Mouse (Mus musculus): ENCODE data around the gene Gm13272. TPM values are rescaled to one million over a fixed set of nuclear protein-coding genes. Genes with fewer than 3 reads are reported as not detected.
"Not testable (repeated sequence)": the region's sequence is repeated elsewhere in the genome, so short reads cannot be mapped to it uniquely, and the experiment has no call there.

Gm13272 gene
- polyA plus RNA-seq, 1 experiment: not detected

- Histone ChIP-seq H3K4me3 (ENCODE audit: insufficient read depth, low read depth, low read length) (no peak within 1 kb of the TSS), H3K27ac (ENCODE audit: insufficient read depth, low read depth, low read length) (no peak within 1 kb of the TSS), H3K27me3 (replicated peaks; ENCODE audit: control insufficient read depth, insufficient read depth, low read length) (no peaks in the 10 kb centered on the region), H3K4me1 (ENCODE audit: control insufficient read depth, insufficient read depth, low read length) (no peaks in the 10 kb centered on the region), H3K36me3 (ENCODE audit: control insufficient read depth, insufficient read depth, low read length) (no peaks in the 10 kb centered on the region)
- 57% methylated on average over 3 of the region's 3 CpGs for WGBS
- DNase-seq: no peak
- TF ChIP-seq CTCF (conservative IDR thresholded peaks at IDR 0.05; ENCODE audit: insufficient read depth, insufficient read length, low read depth, low read length): no peak
- no peak for TF ChIP-seq POLR2A (IDR thresholded peaks at IDR 0.05; ENCODE audit: low read depth, low read length)
Observed at GRCm38 (mm10) chr4:88815928-88816327, 36.3 kb downstream of the Gm13272 start, which contains the start of gene Ifna7. Gene Ifna7, plus strand, starts transcription at chr4:88816228.

DNA sequence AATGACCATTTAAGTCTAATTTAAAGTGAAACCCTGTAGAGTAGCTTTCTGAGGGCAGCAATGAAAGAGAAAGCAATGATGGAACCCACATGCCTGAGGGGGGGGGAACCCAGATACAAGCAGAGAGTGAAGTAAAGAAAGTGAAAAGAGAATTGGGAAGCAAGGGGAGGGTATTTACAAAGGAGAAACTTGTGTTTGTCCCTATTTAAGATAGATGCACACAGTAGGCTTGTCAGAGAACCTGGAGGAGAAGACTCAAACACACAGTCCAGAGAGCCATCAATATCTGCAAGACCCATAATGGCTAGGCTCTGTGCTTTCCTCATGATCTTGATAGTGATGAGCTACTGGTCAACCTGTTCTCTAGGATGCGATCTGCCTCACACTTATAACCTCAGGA, 40.0 kb downstream of the Gm13272 start, which contains the start of gene Ifna11:
TSS of gene Ifna11 (plus strand) at position 301 of the 400 bp plus-strand sequence.
- TF ChIP-seq CTCF (conservative IDR thresholded peaks at IDR 0.05; ENCODE audit: insufficient read depth, insufficient read length, low read depth, low read length) (no peak), POLR2A (IDR thresholded peaks at IDR 0.05; ENCODE audit: low read depth, low read length) (no peak)
- no peak within 1 kb of the TSS for H3K27ac ChIP-seq (ENCODE audit: insufficient read depth, low read depth, low read length)
- WGBS: 76% methylated on average over 1 of the region's 1 CpGs
- no peak for DNase-seq
- no peaks in the 10 kb centered on the region for H3K4me1 ChIP-seq (ENCODE audit: control insufficient read depth, insufficient read depth, low read length)
- no peaks in the 10 kb centered on the region for H3K27me3 ChIP-seq (replicated peaks; ENCODE audit: control insufficient read depth, insufficient read depth, low read length)
- H3K36me3 ChIP-seq (ENCODE audit: control insufficient read depth, insufficient read depth, low read length): no peaks in the 10 kb centered on the region
- no peak within 1 kb of the TSS for H3K4me3 ChIP-seq (ENCODE audit: insufficient read depth, low read depth, low read length)

- no peak overlapping the region for H3K27ac ChIP-seq (ENCODE audit: insufficient read depth, low read depth, low read length)
- WGBS: 26% methylated on average over 4 of the region's 4 CpGs
Observed at GRCm38 (mm10) chr4:88822995-88823394, 43.3 kb downstream of the Gm13272 start.

DNA sequence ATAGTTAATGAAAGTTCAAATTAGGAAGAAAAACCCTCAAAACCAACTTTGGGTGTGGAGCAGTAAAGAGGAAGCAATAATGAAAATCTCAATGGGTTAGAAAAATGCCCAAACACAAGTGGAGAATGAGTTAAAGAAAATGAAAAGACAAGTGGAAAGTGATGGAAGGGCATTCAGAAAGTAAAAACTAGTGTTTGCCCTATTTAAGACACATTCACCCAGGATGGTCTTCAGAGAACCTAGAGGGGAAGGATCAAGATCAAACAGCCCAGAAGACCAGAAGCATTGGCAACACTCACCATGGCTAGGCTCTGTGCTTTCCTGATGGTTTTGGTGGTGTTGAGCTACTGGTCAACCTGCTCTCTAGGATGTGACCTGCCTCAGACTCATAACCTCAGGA, 47.5 kb downstream of the Gm13272 start, which contains the start of gene Ifna6:
TSS of gene Ifna6 (plus strand) at position 301 of the 400 bp plus-strand sequence.
- H3K36me3 ChIP-seq (ENCODE audit: control insufficient read depth, insufficient read depth, low read length); H3K4me3 ChIP-seq (ENCODE audit: insufficient read depth, low read depth, low read length); DNase-seq; H3K27ac ChIP-seq (ENCODE audit: insufficient read depth, low read depth, low read length); H3K27me3 ChIP-seq (replicated peaks; ENCODE audit: control insufficient read depth, insufficient read depth, low read length); H3K4me1 ChIP-seq (ENCODE audit: control insufficient read depth, insufficient read depth, low read length): not testable (repeated sequence)

More at GRCm38 (mm10) chr4:88822995-88823394, 43.3 kb downstream of the Gm13272 start:
- DNase-seq: peak; percentile 9
- TF ChIP-seq POLR2A (IDR thresholded peaks at IDR 0.05; ENCODE audit: low read depth, low read length) (no peak), CTCF (conservative IDR thresholded peaks at IDR 0.05; ENCODE audit: insufficient read depth, insufficient read length, low read depth, low read length) (no peak)
- H3K4me3 ChIP-seq (ENCODE audit: insufficient read depth, low read depth, low read length): no peak overlapping the region
- H3K36me3 ChIP-seq (ENCODE audit: control insufficient read depth, insufficient read depth, low read length): no peaks in the 10 kb centered on the region
- no peaks in the 10 kb centered on the region for H3K4me1 ChIP-seq (ENCODE audit: control insufficient read depth, insufficient read depth, low read length)
- H3K27me3 ChIP-seq (replicated peaks; ENCODE audit: control insufficient read depth, insufficient read depth, low read length): no peaks in the 10 kb centered on the region

Other genes starting within 250 kb of the Gm13272 start
- not detected in 2 replicates for gene Ifna15, start 221.6 kb upstream of the Gm13272 start, polyA plus RNA-seq (2012; rRNA removed)
- not detected in 2 replicates for gene Ifna14, start 208.1 kb upstream of the Gm13272 start, polyA plus RNA-seq (2012; rRNA removed)
- gene Ifna9, start 187.5 kb upstream of the Gm13272 start, polyA plus RNA-seq (2012; rRNA removed): not detected in 2 replicates
- gene Ifna12, start 176.5 kb upstream of the Gm13272 start, polyA plus RNA-seq (2012; rRNA removed): not detected in 2 replicates
- not detected in 2 replicates for gene C87499, start 145.4 kb upstream of the Gm13272 start, polyA plus RNA-seq (2012; rRNA removed)
- gene Ifna13, start 135.4 kb upstream of the Gm13272 start, polyA plus RNA-seq (2012; rRNA removed): not detected in 2 replicates
- gene Ifna16, start 102.9 kb upstream of the Gm13272 start, polyA plus RNA-seq (2012; rRNA removed): not detected in 2 replicates
- not detected in 2 replicates for gene Ifna2, start 95.9 kb upstream of the Gm13272 start, polyA plus RNA-seq (2012; rRNA removed)
- not detected in 2 replicates for gene Ifnab, start 88.5 kb upstream of the Gm13272 start, polyA plus RNA-seq (2012; rRNA removed)
- 0.26 and 0.34 TPM in 2 replicates for gene Gm26566, start 58.0 kb upstream of the Gm13272 start, polyA plus RNA-seq (2012; rRNA removed)
- 18.1 and 19.2 TPM in 2 replicates for gene Klhl9, start 57.4 kb upstream of the Gm13272 start, polyA plus RNA-seq (2012; rRNA removed)
- not detected in 2 replicates for gene Gm13271, start 25.0 kb upstream of the Gm13272 start, polyA plus RNA-seq (2012; rRNA removed)
- gene Gm13283, start 19.7 kb upstream of the Gm13272 start, polyA plus RNA-seq (2012; rRNA removed): 0.10 TPM in 1 of 2 replicates, not detected in the other
- not detected in 2 replicates for gene Gm13290, start 6.0 kb upstream of the Gm13272 start, polyA plus RNA-seq (2012; rRNA removed)
- not detected in 2 replicates for gene Gm13289, start 2.9 kb upstream of the Gm13272 start, polyA plus RNA-seq (2012; rRNA removed)
- gene Ifnz, start 2.3 kb downstream of the Gm13272 start, polyA plus RNA-seq (2012; rRNA removed): 0.08 TPM in 1 of 2 replicates, not detected in the other
- not detected in 2 replicates for gene Gm13276, start 5.9 kb downstream of the Gm13272 start, polyA plus RNA-seq (2012; rRNA removed)
- gene Gm13277, start 8.8 kb downstream of the Gm13272 start, polyA plus RNA-seq (2012; rRNA removed): not detected in 2 replicates
- gene Gm13278, start 11.7 kb downstream of the Gm13272 start, polyA plus RNA-seq (2012; rRNA removed): not detected in 2 replicates
- gene Gm13275, start 14.6 kb downstream of the Gm13272 start, polyA plus RNA-seq (2012; rRNA removed): not detected in 2 replicates
- gene Gm13279, start 17.5 kb downstream of the Gm13272 start, polyA plus RNA-seq (2012; rRNA removed): not detected in 2 replicates
- gene Gm13285, start 19.8 kb downstream of the Gm13272 start, polyA plus RNA-seq (2012; rRNA removed): not detected in 2 replicates
- gene Gm13287, start 23.4 kb downstream of the Gm13272 start, polyA plus RNA-seq (2012; rRNA removed): not detected in 2 replicates
- not detected in 2 replicates for gene Gm13288, start 25.7 kb downstream of the Gm13272 start, polyA plus RNA-seq (2012; rRNA removed)
- not detected in 2 replicates for gene Ifna7, start 36.4 kb downstream of the Gm13272 start, polyA plus RNA-seq (2012; rRNA removed)
- gene Ifna11, start 40.1 kb downstream of the Gm13272 start, polyA plus RNA-seq (2012; rRNA removed): not detected in 2 replicates
- not detected in 2 replicates for gene Ifna6, start 47.6 kb downstream of the Gm13272 start, polyA plus RNA-seq (2012; rRNA removed)
- gene Ifna5, start 55.7 kb downstream of the Gm13272 start, polyA plus RNA-seq (2012; rRNA removed): not detected in 2 replicates
- not detected in 2 replicates for gene Ifna4, start 62.0 kb downstream of the Gm13272 start, polyA plus RNA-seq (2012; rRNA removed)
- not detected in 2 replicates for gene Ifna1, start 70.2 kb downstream of the Gm13272 start, polyA plus RNA-seq (2012; rRNA removed)
- gene Ifne, start 100.4 kb downstream of the Gm13272 start, polyA plus RNA-seq (2012; rRNA removed): not detected in 2 replicates

Data from kidney, adult 2 months (tissue).